Mouse (Mus musculus) C2C12 (cell line): ENCODE data around the gene Tldc1. TPM values are rescaled to one million over a fixed set of nuclear protein-coding genes. Genes with fewer than 3 reads are reported as not detected.

Source experiments
- H3K27me3 ChIP-seq: one replicate; pipeline ENCODE4 v1.6.1; 2011; ENCODE audit not compliant: control insufficient read depth, insufficient read depth, insufficient read length
- H3K36me3 ChIP-seq: one replicate; pipeline ENCODE4 v1.6.1; 2011; ENCODE audit not compliant: control insufficient read depth, insufficient read depth
- H3K4me3 ChIP-seq: one replicate; pipeline ENCODE4 v1.5.1; 2011; ENCODE audit warnings: mild to moderate bottlenecking, control low read depth; ENCODE audit not compliant: poor library complexity, insufficient read depth, severe bottlenecking
- H3K79me2 ChIP-seq: one replicate; pipeline ENCODE4 v1.6.1; 2011; ENCODE audit not compliant: control insufficient read depth, insufficient read depth
- H3K79me3 ChIP-seq: one replicate; pipeline ENCODE4 v1.6.1; 2011; ENCODE audit warnings: low read depth, control low read depth
- H3ac ChIP-seq: one replicate; pipeline ENCODE3; 2011; ENCODE audit warnings: low read depth; ENCODE audit not compliant: control insufficient read depth, insufficient read length
- CEBPB ChIP-seq: IDR thresholded peaks from one replicate; pipeline ENCODE4 v1.6.1; 2011; ENCODE audit warnings: low read depth, mild to moderate bottlenecking, control low read depth, moderate library complexity
- CTCF ChIP-seq: IDR thresholded peaks from one replicate; pipeline ENCODE4 v1.5.1; 2011; ENCODE audit not compliant: control insufficient read depth, insufficient read depth, insufficient read length
- FOSL1 ChIP-seq: IDR thresholded peaks from one replicate; pipeline ENCODE4 v1.8.0; 2011; ENCODE audit warnings: mild to moderate bottlenecking, low read length; ENCODE audit not compliant: poor library complexity, insufficient read depth, severe bottlenecking
- MAX ChIP-seq: IDR thresholded peaks from one replicate; pipeline ENCODE4 v1.6.1; 2011; ENCODE audit warnings: mild to moderate bottlenecking, control low read depth
- MYOD1 ChIP-seq: IDR thresholded peaks from one replicate; pipeline ENCODE4 v1.6.1; 2011; ENCODE audit warnings: low read depth; ENCODE audit not compliant: control insufficient read depth, insufficient read length
- MYOG ChIP-seq: IDR thresholded peaks from one replicate; pipeline ENCODE4 v1.6.1; 2011; ENCODE audit not compliant: control insufficient read depth, insufficient read length; ENCODE audit errors: extremely low read depth
- USF1 ChIP-seq: IDR thresholded peaks from one replicate; pipeline ENCODE4 v1.6.1; 2011; ENCODE audit warnings: low read depth, mild to moderate bottlenecking, control low read depth, moderate library complexity
- polyA plus RNA-seq: library from polyadenylated mRNA; unstranded; fragments of >200 nt; fragmentation: generic; extraction: Trizol; gene quantifications from one replicate; pipeline ENCODE4 v1.2.1, GENCODE M21; 2012; ENCODE audit warnings: missing spikeins

Tldc1 gene
- polyA plus RNA-seq, 1 experiment: 6.6 TPM

DNA sequence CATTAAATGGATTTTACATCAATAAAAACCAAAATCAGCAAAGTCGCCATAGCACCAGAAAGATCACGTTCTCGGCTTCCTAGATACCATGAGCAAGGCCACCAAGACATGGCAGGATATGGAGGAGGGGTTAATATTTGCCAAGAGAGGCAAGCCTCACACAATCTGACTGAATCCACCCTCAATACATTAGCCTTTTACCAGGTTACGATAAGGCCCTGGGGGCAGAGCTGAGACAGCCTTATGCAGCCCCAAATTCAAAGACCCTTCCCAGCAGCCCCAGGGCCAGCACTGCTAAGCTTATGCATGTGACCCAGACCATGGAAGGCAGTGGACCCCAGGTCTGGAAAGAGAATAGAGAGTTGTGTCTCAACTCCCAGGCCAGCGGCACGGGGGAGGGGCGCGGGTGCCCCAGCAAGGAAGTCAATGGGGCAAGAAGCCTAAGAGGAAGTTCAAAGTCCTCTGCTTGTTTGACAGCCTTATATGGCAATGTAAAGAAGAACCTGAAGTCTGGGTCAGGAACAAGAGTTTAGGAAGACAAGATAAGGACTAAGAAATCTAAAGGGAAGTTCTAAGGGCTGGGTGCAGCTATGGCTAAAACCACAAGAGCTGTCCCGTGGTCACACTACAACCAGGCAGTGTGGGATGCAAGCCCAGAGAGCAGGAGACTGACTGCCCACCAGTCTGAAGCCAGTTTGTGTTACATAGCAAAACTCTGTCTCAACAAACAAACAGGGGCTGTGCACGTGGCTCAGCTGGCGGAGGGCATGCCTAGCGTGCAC, 34.6 kb upstream of the Tldc1 start:
- Histone ChIP-seq H3ac (peak overlapping the region; percentile 18), H3K79me2 (peaks cover 20% of the 10 kb centered on the region), H3K27me3 (no peaks in the 10 kb centered on the region), H3K4me3 (no peak overlapping the region), H3K79me3 (no peaks in the 10 kb centered on the region), H3K36me3 (peaks cover 4% of the 10 kb centered on the region)
- TF ChIP-seq MYOD1 (no peak), CTCF (no peak), FOSL1 (no peak), MYOG (no peak), USF1 (peak; percentile 31), MAX (no peak)

DNA sequence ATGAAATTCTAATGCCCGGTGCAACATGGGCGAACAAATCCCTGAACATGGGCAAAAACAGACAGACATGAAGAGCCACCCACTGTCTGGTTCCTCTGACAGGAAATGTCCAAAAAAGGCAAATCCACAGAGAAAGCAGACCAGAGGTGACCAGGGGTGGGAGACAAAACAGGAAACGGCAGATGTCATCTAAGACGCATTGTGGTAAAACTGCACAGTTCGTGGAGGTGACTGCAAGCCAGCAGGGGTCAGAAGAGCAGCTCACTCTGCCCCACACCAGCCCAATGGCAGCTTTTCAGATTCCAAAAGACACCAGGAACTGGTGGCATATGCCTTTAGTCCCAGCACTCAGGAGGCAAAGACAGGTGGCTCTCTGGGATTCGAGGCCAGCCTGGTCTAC, 33.7 kb upstream of the Tldc1 start:
- H3ac ChIP-seq: no peak overlapping the region
- H3K36me3 ChIP-seq: peaks cover 4% of the 10 kb centered on the region
- peaks cover 11% of the 10 kb centered on the region for H3K79me2 ChIP-seq
- H3K27me3 ChIP-seq: no peaks in the 10 kb centered on the region
- no peak overlapping the region for H3K4me3 ChIP-seq
- TF ChIP-seq FOSL1: no peak
- peak; percentile 30 for TF ChIP-seq MYOD1
- no peak for TF ChIP-seq CTCF
- H3K79me3 ChIP-seq: no peaks in the 10 kb centered on the region

GRCm38 (mm10) chr8:119810953-119811499, 32.8 kb upstream of the Tldc1 start:
- TF ChIP-seq FOSL1: no peak
- TF ChIP-seq USF1: no peak
- no peak for TF ChIP-seq MAX
- no peak for TF ChIP-seq MYOD1
- no peak for TF ChIP-seq CTCF
- no peak for TF ChIP-seq MYOG
- no peak for TF ChIP-seq CEBPB
- no peak overlapping the region for H3ac ChIP-seq
- no peaks in the 10 kb centered on the region for H3K27me3 ChIP-seq
- no peak overlapping the region for H3K4me3 ChIP-seq
- H3K36me3 ChIP-seq: peaks cover 4% of the 10 kb centered on the region
- peaks cover 9% of the 10 kb centered on the region for H3K79me2 ChIP-seq
- H3K79me3 ChIP-seq: no peaks in the 10 kb centered on the region

DNA sequence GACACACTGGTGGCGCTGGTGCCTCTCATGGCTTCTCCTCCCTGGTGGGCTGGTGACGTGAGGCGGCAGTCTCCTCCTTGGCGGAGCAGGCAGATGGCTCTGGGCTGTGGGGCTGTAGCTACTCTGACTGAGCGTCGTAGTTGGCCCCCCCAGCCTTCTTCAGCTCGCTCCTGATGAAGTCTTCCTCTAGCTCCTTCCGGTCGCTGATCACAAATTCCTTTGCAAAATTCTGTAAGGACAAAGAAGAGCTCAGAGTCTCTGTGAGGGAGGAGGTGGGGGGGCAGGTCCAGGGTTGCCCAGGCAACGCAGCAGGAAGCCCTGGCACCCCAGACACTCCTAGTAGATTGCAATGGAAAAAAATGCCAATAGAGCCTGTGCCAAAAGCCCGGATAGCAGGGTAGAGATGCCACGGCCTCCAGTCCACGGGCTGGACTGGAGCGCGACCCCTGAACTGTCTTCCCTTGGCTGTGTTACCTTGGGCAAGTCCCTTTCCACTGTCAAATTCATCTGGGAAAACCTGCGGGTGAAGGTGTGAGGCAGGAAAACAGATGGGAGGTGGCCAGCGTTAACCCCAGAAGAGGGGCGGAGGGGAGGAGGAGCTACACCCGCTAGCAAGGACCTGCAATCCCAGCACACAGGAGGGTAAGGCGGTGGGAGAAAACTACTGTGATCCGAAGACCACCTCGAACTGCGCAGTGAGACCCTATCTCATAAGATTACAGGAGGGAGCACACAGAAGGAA, 32.1 kb upstream of the Tldc1 start:
- H3K79me2 ChIP-seq: peaks cover 6% of the 10 kb centered on the region
- peaks cover 4% of the 10 kb centered on the region for H3K36me3 ChIP-seq
- no peaks in the 10 kb centered on the region for H3K79me3 ChIP-seq
- TF ChIP-seq USF1 (no peak), MYOG (no peak), FOSL1 (no peak), MAX (no peak), MYOD1 (no peak), CEBPB (no peak), CTCF (no peak)
- H3K4me3 ChIP-seq: no peak overlapping the region
- H3ac ChIP-seq: no peak overlapping the region
- H3K27me3 ChIP-seq: no peaks in the 10 kb centered on the region

- Histone ChIP-seq H3K27me3 (no peaks in the 10 kb centered on the region), H3K36me3 (peaks cover 4% of the 10 kb centered on the region), H3K4me3 (no peak overlapping the region), H3K79me3 (no peaks in the 10 kb centered on the region), H3K79me2 (no peaks in the 10 kb centered on the region), H3ac (no peak overlapping the region)
- no peak for TF ChIP-seq FOSL1
- TF ChIP-seq USF1: no peak
- TF ChIP-seq CTCF: no peak
- TF ChIP-seq MAX: no peak
- TF ChIP-seq MYOG: no peak
- TF ChIP-seq MYOD1: no peak
- no peak for TF ChIP-seq CEBPB
Measured at GRCm38 (mm10) chr8:119809620-119810019, 31.4 kb upstream of the Tldc1 start.

DNA sequence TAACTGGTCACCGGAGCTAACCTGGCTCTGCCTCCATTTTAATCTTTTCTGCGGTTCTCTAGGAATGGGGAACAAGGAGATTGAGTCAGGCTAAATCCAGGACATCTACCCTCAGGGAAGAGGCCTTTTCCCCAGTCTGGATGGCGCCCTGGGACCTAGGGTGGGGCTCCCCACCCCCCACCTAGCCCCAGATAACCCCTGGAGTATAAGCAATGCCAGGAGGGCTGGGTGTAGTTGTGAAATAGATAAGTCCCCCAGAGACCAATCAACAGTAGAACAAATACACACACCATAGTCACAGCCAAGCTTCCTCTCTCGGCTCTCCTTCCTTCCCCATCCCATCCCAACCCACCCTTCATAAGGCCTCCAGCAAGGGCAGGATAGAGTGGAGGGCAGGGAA, 29.5 kb upstream of the Tldc1 start:
- Histone ChIP-seq H3K27me3 (no peaks in the 10 kb centered on the region), H3K79me3 (no peaks in the 10 kb centered on the region), H3ac (no peak overlapping the region), H3K79me2 (no peaks in the 10 kb centered on the region), H3K4me3 (no peak overlapping the region), H3K36me3 (peaks cover 4% of the 10 kb centered on the region)
- no peak for TF ChIP-seq CEBPB
- TF ChIP-seq MYOG: no peak
- no peak for TF ChIP-seq USF1
